Mouse (Mus musculus) subcutaneous adipose tissue, adult 2 months (tissue): ENCODE data around the gene Ackr4. TPM values are rescaled to one million over a fixed set of nuclear protein-coding genes. Genes with fewer than 3 reads are reported as not detected.

Experiments
- polyA plus RNA-seq: library from polyadenylated mRNA; depleted of rRNA; stranded (reverse); fragments of >200 nt; gene quantifications from 2 replicates; pipeline ENCODE4 v1.2.3, GENCODE M21; 2012; ENCODE audit warnings: low replicate concordance; rRNA removed

Gene Ackr4
- 2.9 and 9.5 TPM in 2 replicates for polyA plus RNA-seq

GRCm38 (mm10) chr9:104126833-104127232 lies at the start of gene Ackr4:
Gene Ackr4 (minus strand): TSS chr9:104126933.

DNA sequence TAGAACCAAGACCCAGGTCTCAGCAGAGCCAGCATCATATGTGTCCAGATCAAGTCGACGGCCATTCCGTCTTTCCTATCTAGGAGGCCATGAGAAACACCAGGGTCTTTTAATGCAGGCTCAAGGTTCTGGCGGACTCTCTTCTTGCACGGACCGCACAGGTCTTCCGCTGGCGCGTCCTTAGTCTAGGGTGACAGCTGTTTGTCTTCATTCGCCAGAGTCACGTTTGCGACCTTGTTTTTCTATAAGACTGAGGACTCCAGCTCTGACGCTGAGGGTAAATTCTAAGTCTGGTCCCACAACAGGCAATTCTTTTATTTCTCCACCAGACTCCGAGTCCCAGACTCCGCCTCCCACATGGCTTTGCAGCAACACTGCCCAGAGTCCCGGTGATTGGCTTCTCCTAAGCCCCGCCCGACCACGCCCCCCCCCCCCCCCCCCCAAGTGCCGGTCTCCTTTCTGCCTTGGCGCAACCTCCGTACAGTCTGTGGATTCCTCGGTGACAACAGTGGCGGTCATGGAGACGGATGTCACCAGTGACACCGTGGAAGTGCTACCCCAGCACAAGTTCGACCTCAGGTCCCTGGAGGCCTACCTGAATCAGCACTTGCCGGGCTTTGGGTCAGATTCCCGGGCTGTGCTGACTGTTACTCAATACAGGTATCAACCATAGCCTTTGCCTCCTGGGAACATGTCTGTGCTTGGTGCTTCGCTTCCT lies 63.3 kb downstream of the Ackr4 start, which contains the start of gene Acad11:
TSS of gene Acad11 (plus strand) at position 134 of the 718 bp plus-strand sequence.

GRCm38 (mm10) chr9:104062430-104063243 lies 64.1 kb downstream of the Ackr4 start, which contains the start of gene Uba5:
Gene Uba5 (minus strand): TSS chr9:104063134.

GRCm38 (mm10) chr9:104040362-104040761 lies 86.4 kb downstream of the Ackr4 start, which contains the start of gene Gm28305:
Gene Gm28305 (plus strand): TSS chr9:104040662.

Other genes starting within 250 kb of the Ackr4 start
- gene Nphp3, start 124.4 kb downstream of the Ackr4 start, polyA plus RNA-seq = 12.3 and 12.5 TPM in 2 replicates
- gene Gm28305, start 86.3 kb downstream of the Ackr4 start, polyA plus RNA-seq = not detected in 2 replicates
- 23.5 and 24.6 TPM in 2 replicates for gene Uba5, start 63.8 kb downstream of the Ackr4 start, polyA plus RNA-seq
- gene Acad11, start 63.6 kb downstream of the Ackr4 start, polyA plus RNA-seq = 62.1 and 127 TPM in 2 replicates
- gene Dnajc13, start 136.0 kb upstream of the Ackr4 start, polyA plus RNA-seq = 51.6 and 63.8 TPM in 2 replicates
- 0.30 and 16.2 TPM in 2 replicates for gene Acpp, start 210.8 kb upstream of the Ackr4 start, polyA plus RNA-seq